Mouse (Mus musculus) embryonic facial prominence, embryonic 13.5 days (tissue): Measurements from ENCODE around the gene Ndrg3. TPM values are rescaled to one million over a fixed set of nuclear protein-coding genes. Genes with fewer than 3 reads are reported as not detected.
"Not testable (repeated sequence)": the region's sequence is repeated elsewhere in the genome, so short reads cannot be mapped to it uniquely, and the experiment has no call there.

Experiments used
- ATAC-seq: fragments of 200-750 bp; cut with Nextera tagmentation; 2 replicates; pipeline ENCODE4 v1.8.0; 2017; ENCODE audit warnings: low read depth; ENCODE audit not compliant: insufficient number of reproducible peaks, insufficient read depth, low FRiP score, low TSS enrichment
- H3K27ac ChIP-seq: fragments of 300-500 bp; sonication (generic); 2 replicates; pipeline ENCODE4 v1.5.1; 2015; ENCODE audit warnings: moderate library complexity, mild to moderate bottlenecking, inconsistent platforms
- H3K27me3 ChIP-seq: fragments of 300-500 bp; sonication (generic); 2 replicates; pipeline ENCODE4 v1.6.1; 2015; ENCODE audit warnings: mild to moderate bottlenecking, inconsistent platforms
- H3K36me3 ChIP-seq: fragments of 300-500 bp; sonication (generic); 2 replicates; pipeline ENCODE4 v1.6.1; 2015; ENCODE audit warnings: mild to moderate bottlenecking, inconsistent platforms
- H3K4me1 ChIP-seq: fragments of 300-500 bp; sonication (generic); 2 replicates; pipeline ENCODE4 v1.6.1; 2015; ENCODE audit warnings: inconsistent platforms
- H3K4me2 ChIP-seq: fragments of 300-500 bp; sonication (generic); 2 replicates; pipeline ENCODE4 v1.6.1; 2015; ENCODE audit warnings: moderate library complexity, mild to moderate bottlenecking, inconsistent platforms
- H3K4me3 ChIP-seq: fragments of 300-500 bp; sonication (generic); 2 replicates; pipeline ENCODE4 v1.5.1; 2015; ENCODE audit warnings: mild to moderate bottlenecking, inconsistent platforms
- H3K9ac ChIP-seq: fragments of 300-500 bp; sonication (generic); 2 replicates; pipeline ENCODE4 v1.6.1; 2015; ENCODE audit warnings: mild to moderate bottlenecking, inconsistent platforms
- H3K9me3 ChIP-seq: fragments of 300-500 bp; sonication (generic); 2 replicates; pipeline ENCODE4 v1.6.1; 2016; ENCODE audit warnings: inconsistent platforms
- WGBS: fragments of 180-500 bp; shearing (Covaris S2); methylation state at CpG from one replicate; pipeline ENCODE4 v1.1.7; 2015; ENCODE audit warnings: mixed read lengths; 5-methylcytosine and 5-hydroxymethylcytosine counted together
- polyA plus RNA-seq: library from polyadenylated mRNA; unstranded; fragments of >200 nt; fragmentation: Nextera tagmentation; extraction: Ambion mirVana; gene quantifications from 2 replicates; pipeline ENCODE4 v1.2.1, GENCODE M21; 2015

Ndrg3 gene
- polyA plus RNA-seq, 1 experiment from 2014 or later: 51.0 TPM

DNA sequence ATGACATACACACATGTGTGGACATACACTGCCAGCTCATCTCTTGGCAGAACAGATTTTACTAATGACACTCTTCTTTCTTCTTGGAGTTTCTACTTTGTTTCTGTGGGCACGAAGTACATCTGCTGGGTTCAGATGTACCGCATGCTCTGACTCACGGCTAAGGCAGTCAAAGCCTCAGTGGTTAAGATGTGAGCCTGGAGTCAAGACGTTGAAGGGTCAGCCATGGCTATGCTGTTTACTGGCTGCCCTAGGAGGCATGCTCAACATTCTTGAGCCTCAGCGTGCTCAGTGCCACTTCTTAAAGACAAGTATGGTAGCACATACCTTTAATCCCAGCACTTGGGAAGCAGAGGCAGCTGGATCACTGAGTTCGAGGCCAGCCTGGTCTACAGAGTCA is 61.3 kb downstream of the Ndrg3 start:
- Histone ChIP-seq H3K36me3 (peaks cover 39% of the 10 kb centered on the region), H3K4me1 (no peaks in the 10 kb centered on the region; the same call in 1 of the 2 replicates), H3K4me3 (no peak overlapping the region), H3K27ac (no peak overlapping the region), H3K9me3 (0 out of 2 replicates have a peak, but pooled peaks cover 1% of the 10 kb centered on the region), H3K27me3 (no peaks in the 10 kb centered on the region), H3K9ac (no peak overlapping the region), H3K4me2 (no peak overlapping the region)
- WGBS: 90% methylated on average over 6 of the region's 6 CpGs
- no peak for ATAC-seq

DNA sequence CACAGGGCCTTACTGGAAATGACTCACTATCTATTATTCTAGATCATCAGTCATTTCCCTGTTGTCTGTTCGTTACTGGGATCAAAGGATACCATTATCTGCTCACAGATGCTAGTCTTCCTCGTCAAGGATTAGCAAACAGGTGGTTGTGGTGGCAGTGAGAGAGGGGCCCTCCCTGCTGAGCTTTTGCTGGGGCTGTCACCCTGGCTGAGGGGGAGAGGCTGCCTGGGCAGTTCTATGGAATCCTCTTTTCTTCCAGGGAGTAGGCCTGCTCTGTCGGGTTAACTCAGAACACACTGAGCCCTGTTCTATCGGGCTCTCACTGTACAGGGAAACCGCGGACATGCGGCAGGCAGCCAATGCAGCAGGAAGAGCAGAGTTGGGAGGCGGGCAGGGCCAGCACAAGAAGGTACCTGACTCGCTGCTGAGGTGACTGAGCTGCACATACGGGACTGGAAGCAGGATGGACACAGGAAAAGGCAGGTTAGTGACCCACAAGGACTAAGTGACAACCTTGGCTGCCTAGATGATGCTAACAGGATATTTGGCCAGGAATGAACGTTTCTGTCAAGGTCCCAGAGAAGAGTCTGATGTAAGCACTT is 62.2 kb downstream of the Ndrg3 start:
- no peak for ATAC-seq
- Histone ChIP-seq H3K4me1 (peaks cover 4% of the 10 kb centered on the region), H3K9me3 (0 out of 2 replicates have a peak, but pooled peaks cover 5% of the 10 kb centered on the region), H3K36me3 (peaks cover 35% of the 10 kb centered on the region), H3K9ac (no peak overlapping the region), H3K4me3 (no peak overlapping the region), H3K27me3 (no peaks in the 10 kb centered on the region), H3K27ac (no peak overlapping the region), H3K4me2 (no peak overlapping the region)
- 63% methylated on average over 11 of the region's 11 CpGs for WGBS

DNA sequence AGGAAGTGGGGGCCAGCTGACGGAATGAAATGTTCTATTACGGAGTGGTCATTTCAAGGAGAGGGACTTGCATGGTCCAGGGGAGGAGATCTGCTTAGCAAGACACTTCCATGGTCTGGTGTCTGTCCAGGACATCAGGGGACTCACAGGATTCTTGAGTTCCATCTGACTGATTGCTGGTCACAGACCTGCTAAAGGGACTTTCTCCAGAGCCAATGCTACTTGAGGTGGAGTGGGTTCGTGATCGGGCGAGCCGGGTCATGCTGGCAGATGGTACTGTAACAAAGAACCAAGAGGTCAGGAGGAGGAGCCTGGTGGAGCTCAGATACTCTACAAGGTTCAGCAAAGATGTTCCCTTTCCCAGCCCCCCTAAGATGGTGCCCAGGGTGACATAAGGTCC is 63.2 kb downstream of the Ndrg3 start:
- H3K9me3 ChIP-seq: 0 out of 2 replicates have a peak, but pooled peaks cover 5% of the 10 kb centered on the region
- no peak overlapping the region for H3K4me3 ChIP-seq
- no peak overlapping the region for H3K9ac ChIP-seq
- H3K27ac ChIP-seq: no peak overlapping the region
- H3K27me3 ChIP-seq: no peaks in the 10 kb centered on the region
- H3K4me1 ChIP-seq: peaks cover 10% of the 10 kb centered on the region
- WGBS: 95% methylated on average over 6 of the region's 6 CpGs
- peaks cover 35% of the 10 kb centered on the region for H3K36me3 ChIP-seq
- no peak overlapping the region for H3K4me2 ChIP-seq
- ATAC-seq: no peak

DNA sequence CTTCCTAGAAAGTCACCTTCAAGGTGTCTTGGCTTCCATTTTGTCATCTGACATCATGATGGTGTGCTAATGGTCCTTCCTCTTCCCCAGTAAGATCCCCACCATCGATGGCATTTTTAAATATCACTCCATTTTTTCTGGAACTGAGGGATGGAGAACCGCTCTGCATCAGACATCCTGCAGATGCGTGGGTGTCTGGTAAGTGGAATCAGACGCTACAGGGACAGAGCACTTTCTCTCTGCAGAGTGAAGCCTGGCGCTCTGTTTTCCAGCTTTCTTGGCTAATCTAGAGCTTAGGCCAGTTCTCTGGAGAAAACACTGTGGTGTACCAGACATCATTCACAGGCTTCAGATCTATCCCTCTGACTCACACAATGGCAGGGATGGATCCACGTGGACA is 64.2 kb downstream of the Ndrg3 start:
- ATAC-seq: no peak
- Histone ChIP-seq H3K27me3 (no peaks in the 10 kb centered on the region), H3K9ac (no peak overlapping the region), H3K4me1 (peaks cover 10% of the 10 kb centered on the region), H3K9me3 (0 out of 2 replicates have a peak, but pooled peaks cover 5% of the 10 kb centered on the region), H3K36me3 (peaks cover 32% of the 10 kb centered on the region), H3K4me3 (no peak overlapping the region), H3K4me2 (no peak overlapping the region), H3K27ac (no peak overlapping the region)
- 78% methylated on average over 6 of the region's 6 CpGs for WGBS

DNA sequence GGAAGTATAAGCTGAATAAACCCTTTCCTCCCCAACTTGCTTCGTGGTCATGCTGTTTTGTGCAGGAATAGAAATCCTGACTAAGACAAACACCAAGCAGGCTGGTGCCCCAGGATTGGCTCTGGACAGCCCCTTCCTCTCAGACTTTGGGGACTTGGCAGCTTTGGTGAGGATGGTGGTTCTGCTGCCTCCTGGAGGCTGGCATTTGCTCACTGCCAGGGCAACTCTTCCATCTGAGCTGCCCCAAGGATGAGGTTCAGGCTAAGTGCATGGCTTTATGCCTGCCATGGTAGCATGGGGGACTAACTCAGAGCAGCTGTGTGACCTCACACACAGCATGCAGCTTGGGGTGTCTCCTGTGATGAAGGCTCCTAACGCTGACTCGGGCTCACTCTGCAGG is 66.2 kb downstream of the Ndrg3 start:
- not testable (repeated sequence) for ATAC-seq, H3K9ac ChIP-seq, H3K27ac ChIP-seq, H3K4me3 ChIP-seq, H3K9me3 ChIP-seq, H3K27me3 ChIP-seq, H3K4me2 ChIP-seq
- Histone ChIP-seq H3K36me3 (peaks cover 27% of the 10 kb centered on the region), H3K4me1 (peaks cover 10% of the 10 kb centered on the region)
- 69% methylated on average over 3 of the region's 3 CpGs for WGBS

DNA sequence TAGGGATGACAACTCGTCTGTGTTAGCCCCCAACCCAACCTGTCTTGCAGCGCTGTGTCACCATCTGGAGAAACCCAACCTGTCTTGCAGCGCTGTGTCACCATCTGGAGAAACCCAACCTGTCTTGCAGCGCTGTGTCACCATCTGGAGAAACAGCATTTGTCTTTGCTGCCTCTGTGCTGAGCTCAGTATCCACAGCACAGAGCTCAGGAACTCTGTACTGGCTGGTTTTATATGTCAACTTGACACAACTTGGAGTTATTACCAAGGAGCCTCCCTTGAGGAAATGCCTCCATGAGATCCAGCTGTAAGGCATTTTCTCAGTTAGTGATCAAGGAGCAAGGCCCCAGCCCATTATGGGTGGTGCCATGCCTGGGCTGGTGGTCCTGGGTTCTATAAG is 66.8 kb downstream of the Ndrg3 start:
- not testable (repeated sequence) for H3K4me3 ChIP-seq, H3K9me3 ChIP-seq, H3K27me3 ChIP-seq, H3K4me2 ChIP-seq, H3K27ac ChIP-seq, ATAC-seq, H3K9ac ChIP-seq
- 77% methylated on average over 4 of the region's 4 CpGs for WGBS
- Histone ChIP-seq H3K36me3 (peaks cover 23% of the 10 kb centered on the region; the same call in 1 of the 2 replicates), H3K4me1 (peaks cover 10% of the 10 kb centered on the region)

DNA sequence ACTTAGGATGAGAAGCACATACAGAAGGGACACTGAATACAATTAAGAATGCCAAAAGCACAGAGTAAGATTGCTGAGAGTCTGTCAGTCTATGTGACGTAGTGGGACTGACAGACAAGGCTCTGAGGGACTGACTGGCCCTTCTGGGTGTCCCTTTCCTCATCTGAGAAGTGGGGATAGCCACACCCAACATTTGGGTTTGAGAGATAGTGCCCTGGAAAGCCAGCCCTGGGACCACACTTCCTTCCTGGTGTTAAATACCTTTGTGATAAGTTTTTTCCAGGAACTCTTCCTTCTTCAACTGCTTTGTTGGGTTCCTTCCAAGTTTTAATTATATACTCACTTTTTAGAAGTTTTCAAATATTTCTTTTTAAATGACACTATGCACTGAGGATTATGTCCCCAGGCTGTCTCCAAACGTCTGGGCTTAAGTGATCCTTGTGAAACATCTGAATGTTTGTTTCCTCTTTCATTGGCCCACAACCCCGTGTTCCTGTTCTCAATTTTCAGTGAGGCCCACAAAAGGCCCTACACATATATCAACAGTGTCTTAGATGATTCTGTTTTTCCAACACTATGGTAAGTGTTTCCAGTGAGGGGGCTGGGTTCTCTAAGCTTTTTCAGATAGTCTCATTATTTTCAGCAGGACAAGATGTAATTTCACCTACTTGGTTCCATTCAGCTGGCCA is 67.5 kb downstream of the Ndrg3 start:
- Histone ChIP-seq H3K4me1 (peaks cover 10% of the 10 kb centered on the region), H3K27ac (no peak overlapping the region; the same call in 1 of the 2 replicates), H3K4me2 (no peak overlapping the region), H3K9ac (no peak overlapping the region), H3K4me3 (no peak overlapping the region), H3K27me3 (no peaks in the 10 kb centered on the region), H3K9me3 (0 out of 2 replicates have a peak, but pooled peaks cover 5% of the 10 kb centered on the region), H3K36me3 (peaks cover 23% of the 10 kb centered on the region; the same call in 1 of the 2 replicates)
- 26% methylated on average over 3 of the region's 3 CpGs for WGBS
- no peak for ATAC-seq

DNA sequence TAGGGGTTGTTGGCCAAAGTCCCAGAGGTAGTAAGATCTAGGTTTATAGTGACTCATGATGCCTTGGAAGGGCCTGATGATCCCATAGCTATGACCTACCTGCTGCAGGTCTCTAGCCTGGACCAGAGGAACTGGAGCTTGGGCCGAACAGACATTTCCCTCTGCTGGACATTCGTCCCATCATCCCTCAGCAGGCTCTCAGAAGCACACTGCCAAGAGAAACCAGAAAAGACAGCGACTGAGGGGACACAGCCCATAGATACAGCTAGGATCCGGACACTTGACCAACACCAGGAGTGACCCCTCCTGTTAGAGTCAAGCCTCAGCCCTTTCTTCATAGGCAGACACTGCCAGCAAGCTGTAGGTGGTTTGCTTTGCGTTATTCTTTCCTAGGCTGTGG is 68.8 kb downstream of the Ndrg3 start:
- no peak for ATAC-seq
- Histone ChIP-seq H3K27me3 (no peaks in the 10 kb centered on the region), H3K4me1 (peaks cover 10% of the 10 kb centered on the region), H3K9ac (no peak overlapping the region), H3K36me3 (peaks cover 16% of the 10 kb centered on the region; the same call in 1 of the 2 replicates), H3K9me3 (0 out of 2 replicates have a peak, but pooled peaks cover 5% of the 10 kb centered on the region), H3K4me2 (no peak overlapping the region), H3K27ac (no peak overlapping the region), H3K4me3 (no peak overlapping the region)
- WGBS: 88% methylated on average over 5 of the region's 5 CpGs

DNA sequence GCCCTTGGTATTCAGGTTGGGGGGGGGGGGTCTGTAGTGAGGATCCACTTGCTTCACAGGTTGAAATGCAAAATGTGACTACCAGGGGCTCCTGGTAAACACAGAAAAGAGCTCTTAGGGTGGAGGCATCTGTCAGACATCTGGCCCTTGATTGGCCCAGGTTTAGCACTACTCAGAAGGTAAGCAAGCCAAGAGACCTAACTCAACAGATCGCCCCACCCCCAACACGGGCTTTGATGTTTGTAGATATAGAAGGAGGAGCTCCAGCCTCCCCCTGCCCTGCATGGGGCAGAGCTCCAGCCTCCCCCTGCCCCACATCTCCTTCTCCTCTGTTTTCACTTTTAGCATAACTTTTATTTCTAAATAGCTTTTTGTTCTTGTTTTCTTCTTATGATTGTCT is 72.1 kb downstream of the Ndrg3 start:
- Histone ChIP-seq H3K4me2 (no peak overlapping the region), H3K27me3 (no peaks in the 10 kb centered on the region), H3K4me1 (peaks cover 8% of the 10 kb centered on the region), H3K9me3 (no peaks in the 10 kb centered on the region), H3K36me3 (no peaks in the 10 kb centered on the region), H3K9ac (no peak overlapping the region), H3K27ac (no peak overlapping the region), H3K4me3 (no peak overlapping the region)
- ATAC-seq: no peak
- WGBS: 72% methylated on average over 2 of the region's 2 CpGs

DNA sequence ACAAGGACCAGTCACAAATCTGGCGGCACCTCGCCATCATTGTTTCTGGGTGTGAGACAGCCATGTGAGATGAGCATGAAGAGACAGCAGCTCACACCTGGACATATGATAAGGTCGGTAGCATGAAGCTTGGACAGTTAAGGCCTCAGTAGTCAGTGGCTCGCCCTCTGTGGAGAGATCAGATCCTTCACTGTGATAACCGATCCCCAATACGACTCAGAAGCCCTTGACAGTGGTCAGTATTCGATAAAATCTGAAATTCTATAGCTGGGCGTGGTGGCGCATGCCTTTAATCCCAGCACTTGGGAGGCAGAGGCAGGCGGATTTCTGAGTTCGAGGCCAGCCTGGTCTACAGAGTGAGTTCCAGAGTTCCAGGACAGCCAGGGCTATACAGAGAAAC is 72.7 kb downstream of the Ndrg3 start:
- H3K4me3 ChIP-seq, ATAC-seq, H3K4me1 ChIP-seq, H3K27ac ChIP-seq, H3K36me3 ChIP-seq, H3K9me3 ChIP-seq, H3K9ac ChIP-seq, H3K4me2 ChIP-seq, H3K27me3 ChIP-seq: not testable (repeated sequence)
- WGBS: 87% methylated on average over 11 of the region's 11 CpGs

DNA sequence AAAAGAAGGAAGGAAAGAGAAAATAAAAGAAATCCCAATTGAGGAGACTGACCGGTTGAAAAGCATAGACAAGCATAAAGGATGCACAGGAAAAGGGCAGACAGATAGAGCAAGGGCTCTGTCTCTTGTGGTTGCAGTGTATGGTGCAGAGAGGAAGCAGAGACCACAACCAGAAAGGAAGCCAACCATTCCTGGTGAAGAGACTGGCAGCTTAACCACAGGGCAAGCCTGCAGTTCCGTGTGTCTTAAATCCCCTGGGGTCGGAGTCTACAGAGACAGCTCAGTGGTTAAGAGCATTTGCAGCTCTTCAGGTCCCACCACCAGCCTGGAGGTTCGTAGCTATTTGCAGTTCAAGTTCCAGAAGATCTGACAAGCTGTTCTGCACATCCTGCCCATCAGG is 73.3 kb downstream of the Ndrg3 start:
- no peak overlapping the region for H3K4me2 ChIP-seq
- no peaks in the 10 kb centered on the region for H3K36me3 ChIP-seq
- no peaks in the 10 kb centered on the region for H3K9me3 ChIP-seq
- no peak overlapping the region for H3K4me3 ChIP-seq
- ATAC-seq: no peak
- no peaks in the 10 kb centered on the region for H3K27me3 ChIP-seq
- no peaks in the 10 kb centered on the region for H3K4me1 ChIP-seq
- H3K9ac ChIP-seq: no peak overlapping the region
- H3K27ac ChIP-seq: no peak overlapping the region
- 51% methylated on average over 4 of the region's 4 CpGs for WGBS
